Mouse (Mus musculus) spleen, adult 2 months (tissue): Measurements from ENCODE around the gene Bpnt1.

Experiments used
- CTCF ChIP-seq: fragments of 200-500 bp; IDR thresholded peaks from 2 replicates; pipeline ENCODE4 v1.5.1; 2011; ENCODE audit warnings: mild to moderate bottlenecking, inconsistent platforms; ENCODE audit not compliant: insufficient read depth, insufficient read length, insufficient replicate concordance; ENCODE audit errors: extremely low read depth
- POLR2A ChIP-seq: fragments of 200-500 bp; IDR thresholded peaks from 2 replicates; pipeline ENCODE4 v1.6.1; 2011; ENCODE audit warnings: low read depth, low read length, inconsistent platforms

- TF ChIP-seq CTCF (no peak), POLR2A (no peak)
Observed at GRCm38 (mm10) chr1:185353351-185353750, 21.4 kb downstream of the Bpnt1 start.
